Mouse (Mus musculus) ES-E14 (cell line): ENCODE measurements around the gene Tspyl1.

Source experiments
- CHD2 ChIP-seq: IDR thresholded peaks from 2 replicates; pipeline ENCODE4 v1.6.1; 2014; ENCODE audit warnings: mild to moderate bottlenecking, low read depth, low read length, inconsistent platforms
- HCFC1 ChIP-seq: IDR thresholded peaks from 2 replicates; pipeline ENCODE4 v1.6.1; 2012; ENCODE audit warnings: low read length, inconsistent platforms, borderline replicate concordance; ENCODE audit not compliant: insufficient read depth
- MAFK ChIP-seq: IDR thresholded peaks from 2 replicates; pipeline ENCODE4 v1.6.1; 2014; ENCODE audit warnings: mild to moderate bottlenecking, low read depth, low read length, inconsistent platforms; ENCODE audit not compliant: insufficient read depth
- ZC3H11A ChIP-seq: IDR thresholded peaks from 2 replicates; pipeline ENCODE4 v1.6.1; 2012; ENCODE audit warnings: low read depth, mild to moderate bottlenecking, inconsistent platforms, low read length, borderline replicate concordance
- ZNF384 ChIP-seq: IDR thresholded peaks from 2 replicates; pipeline ENCODE4 v1.6.1; 2012; ENCODE audit warnings: low read depth, low read length, inconsistent platforms

DNA sequence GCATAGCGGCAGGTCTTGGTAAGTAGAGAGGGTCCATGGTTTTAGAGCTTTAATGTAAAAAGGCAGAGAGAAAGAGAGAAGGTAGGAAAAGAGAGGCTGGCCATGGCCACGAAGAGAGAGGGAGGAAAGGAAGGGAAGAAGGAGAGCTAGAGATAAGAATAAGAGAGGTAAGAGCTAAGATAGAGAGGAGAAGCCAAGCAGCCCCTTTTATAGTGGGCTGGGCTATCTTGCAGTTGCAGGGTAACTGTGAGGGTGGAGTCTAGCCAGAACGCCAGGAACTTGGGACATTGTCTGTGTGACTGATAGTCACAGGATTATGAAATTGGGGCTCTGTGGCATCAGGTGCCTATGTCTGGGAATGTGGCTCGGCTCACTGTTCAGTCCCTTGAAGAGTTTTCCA lies 43.5 kb upstream of the Tspyl1 start:
- no peak for TF ChIP-seq ZNF384
- no peak for TF ChIP-seq MAFK
- TF ChIP-seq HCFC1, result no peak
- no peak for TF ChIP-seq ZC3H11A
- no peak for TF ChIP-seq CHD2
